Mouse (Mus musculus) neural tube, embryonic 10.5 days (tissue): ENCODE measurements around the gene Jsrp1.
"Not testable (repeated sequence)": the region's sequence is repeated elsewhere in the genome, so short reads cannot be mapped to it uniquely, and the experiment has no call there.

Experiments used
- DNase-seq: peaks from one replicate; pipeline ENCODE4 v3.0.0-alpha.2; 2017; ENCODE audit warnings: low spot score; ENCODE audit errors: extremely low spot score

The Jsrp1 gene

DNA sequence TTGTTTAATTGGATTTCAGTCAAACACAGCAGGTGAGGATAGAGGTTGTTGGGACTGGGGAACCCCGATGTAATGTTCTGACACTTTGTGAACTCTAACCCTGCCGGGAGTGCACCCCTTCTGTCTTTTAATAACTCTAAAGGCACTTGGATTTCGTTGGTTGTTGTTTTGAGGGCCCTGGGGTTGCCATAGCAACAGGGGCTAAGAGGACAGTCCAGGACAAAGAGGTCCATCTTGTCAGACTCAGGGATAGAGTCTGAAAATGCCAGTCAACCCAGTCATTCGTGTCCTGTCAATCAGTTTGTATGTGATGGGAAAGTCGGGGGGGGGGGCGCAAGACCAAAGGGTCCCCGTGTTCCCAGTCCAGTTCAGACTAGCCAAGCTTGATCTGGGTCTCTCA is 19.5 kb upstream of the Jsrp1 start:
- no peak for DNase-seq

DNA sequence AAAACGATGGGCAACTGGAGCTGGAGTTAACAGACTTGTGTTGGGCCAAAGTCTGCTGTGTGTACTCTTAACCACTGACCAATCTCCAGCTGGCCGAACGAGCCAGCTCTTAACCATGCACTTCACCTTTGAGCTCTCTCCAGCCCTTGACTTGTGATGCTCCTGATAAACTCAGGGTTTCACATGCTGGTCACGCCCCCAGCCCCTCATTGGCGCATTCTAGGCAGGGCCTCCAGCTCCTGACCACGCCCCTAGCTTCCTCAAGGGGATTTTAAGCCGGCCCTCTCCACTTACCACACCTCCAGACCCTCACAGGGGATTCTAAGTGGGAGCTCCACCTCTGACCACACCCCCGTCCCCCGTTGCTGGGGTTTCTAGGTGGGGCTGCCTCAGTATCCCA is 17.8 kb upstream of the Jsrp1 start:
- peak; percentile 67 for DNase-seq

DNA sequence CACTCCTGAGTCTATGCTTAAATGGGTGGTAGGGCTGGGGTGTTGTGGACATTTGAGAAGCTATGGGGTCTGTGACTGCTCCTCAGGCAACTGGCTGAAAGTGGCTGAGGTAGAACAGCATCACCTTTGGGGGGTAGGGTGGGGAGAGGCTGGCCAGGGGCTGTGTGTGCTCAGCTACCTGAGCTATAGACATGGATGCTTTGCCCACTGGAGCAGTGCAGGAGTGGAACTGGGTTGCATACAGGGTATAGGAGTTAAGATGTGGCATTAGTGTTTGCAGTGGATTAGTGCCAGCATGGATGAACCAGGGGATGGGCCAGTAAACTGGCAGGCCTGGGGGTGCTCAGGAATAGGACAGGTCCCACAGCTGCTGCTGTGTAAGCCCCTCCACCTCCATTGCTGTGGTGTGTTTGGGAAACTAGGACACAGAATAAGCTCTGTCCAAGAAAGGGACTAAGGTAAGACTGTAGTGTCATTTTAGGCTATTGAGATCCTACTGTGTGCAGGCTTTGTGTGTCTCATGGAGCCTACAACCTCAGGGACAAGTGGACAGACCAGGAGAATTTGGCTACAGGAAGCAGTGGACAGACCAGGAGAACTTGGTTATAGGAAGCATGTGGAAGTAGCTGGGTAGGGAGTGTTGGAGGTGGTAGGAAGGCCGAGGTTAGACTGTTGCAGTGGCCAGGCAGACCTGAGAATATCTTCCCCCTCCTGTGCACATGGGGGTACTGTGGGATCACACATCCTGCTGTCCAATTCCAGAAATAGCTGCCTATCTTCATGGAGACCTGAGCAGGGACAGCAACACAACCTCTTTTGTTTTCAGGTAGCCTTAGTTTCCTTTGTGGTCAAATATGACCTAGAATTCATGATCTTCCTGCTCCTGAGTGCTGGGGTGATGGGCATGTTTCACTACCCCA is 16.3 kb upstream of the Jsrp1 start:
- no peak for DNase-seq

DNA sequence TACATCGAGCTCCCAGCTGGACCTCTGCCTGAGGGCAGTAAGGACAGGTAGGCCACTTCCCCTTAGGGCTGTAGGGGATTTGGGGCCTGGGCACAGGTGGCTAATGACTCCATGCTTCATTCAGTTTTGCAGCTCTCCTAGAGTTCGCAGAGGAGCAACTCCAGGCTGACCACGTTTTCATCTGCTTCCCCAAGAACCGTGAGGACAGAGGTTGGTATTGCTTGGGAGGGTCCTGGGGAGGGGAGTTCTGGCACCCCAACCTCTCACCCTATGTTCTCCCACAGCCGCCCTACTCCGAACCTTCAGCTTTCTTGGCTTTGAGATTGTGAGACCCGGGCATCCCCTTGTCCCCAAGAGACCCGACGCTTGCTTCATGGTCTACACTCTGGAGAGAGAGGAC is 15.3 kb upstream of the Jsrp1 start:
- DNase-seq: not testable (repeated sequence)

DNA sequence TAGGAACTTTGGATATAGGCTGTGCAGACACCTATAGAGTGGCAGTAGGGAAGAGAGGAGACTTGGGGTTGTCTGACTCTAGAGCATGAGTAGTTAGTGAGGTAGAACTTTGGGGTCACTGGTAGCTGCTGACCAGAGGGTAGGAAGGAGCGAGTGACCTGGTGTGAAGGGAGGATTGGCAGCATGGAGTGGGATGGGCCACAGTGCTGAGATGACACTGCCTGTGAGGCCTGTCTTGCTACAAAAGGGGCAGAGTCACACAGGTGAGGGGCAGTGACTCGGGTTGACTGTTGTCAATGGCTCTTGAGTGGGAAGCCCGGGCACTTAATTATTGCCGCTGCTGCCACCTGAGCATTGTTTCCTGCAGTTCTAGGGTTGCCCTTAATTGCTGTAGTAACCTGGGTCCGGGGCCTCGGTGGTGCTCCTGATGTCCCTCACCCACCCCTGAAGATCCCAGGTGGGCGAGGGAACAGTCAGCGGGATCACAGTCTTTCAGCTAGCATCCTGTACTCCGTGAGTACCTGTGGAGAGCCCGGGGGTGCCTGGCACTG is 14.6 kb upstream of the Jsrp1 start:
- DNase-seq: no peak

DNA sequence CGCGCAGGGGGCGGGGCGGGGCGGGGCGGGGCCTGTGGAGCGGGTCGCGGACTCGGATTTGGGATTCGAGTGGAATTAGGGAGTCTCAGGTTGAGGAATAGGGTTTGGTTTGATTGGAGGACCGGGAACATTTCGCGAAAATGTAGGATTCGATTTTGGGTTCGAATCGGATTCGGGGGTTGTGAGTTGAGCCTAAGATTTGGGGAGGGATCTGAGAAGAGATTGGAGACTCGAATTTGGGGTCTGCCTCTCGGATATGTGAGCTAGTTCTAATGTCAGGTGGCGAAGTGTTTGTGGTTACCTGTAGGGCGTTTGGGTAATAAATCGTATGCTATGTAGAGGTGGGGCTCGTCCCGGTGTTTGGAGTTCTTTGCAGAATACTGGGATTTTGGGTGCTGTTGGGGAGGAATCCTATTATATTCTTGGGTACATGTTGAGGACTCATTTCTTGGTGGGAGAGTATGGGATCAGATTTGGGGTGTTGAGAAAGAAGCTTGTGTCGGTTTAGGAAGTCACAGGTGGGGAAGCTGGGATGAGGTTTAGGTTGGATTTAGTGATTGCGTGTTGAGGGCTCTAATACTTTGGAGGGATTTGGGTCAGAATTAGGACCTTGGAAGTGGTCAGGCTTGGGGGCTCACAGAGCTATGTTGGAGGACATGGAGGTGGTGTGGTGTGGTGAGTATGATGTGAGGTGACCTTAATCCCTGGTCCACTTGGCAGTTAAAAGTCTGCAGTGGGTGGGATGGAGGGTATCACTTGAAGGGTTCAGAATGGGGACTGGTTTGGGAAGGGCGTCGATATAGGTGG is 14.0 kb upstream of the Jsrp1 start:
- DNase-seq: no peak

DNA sequence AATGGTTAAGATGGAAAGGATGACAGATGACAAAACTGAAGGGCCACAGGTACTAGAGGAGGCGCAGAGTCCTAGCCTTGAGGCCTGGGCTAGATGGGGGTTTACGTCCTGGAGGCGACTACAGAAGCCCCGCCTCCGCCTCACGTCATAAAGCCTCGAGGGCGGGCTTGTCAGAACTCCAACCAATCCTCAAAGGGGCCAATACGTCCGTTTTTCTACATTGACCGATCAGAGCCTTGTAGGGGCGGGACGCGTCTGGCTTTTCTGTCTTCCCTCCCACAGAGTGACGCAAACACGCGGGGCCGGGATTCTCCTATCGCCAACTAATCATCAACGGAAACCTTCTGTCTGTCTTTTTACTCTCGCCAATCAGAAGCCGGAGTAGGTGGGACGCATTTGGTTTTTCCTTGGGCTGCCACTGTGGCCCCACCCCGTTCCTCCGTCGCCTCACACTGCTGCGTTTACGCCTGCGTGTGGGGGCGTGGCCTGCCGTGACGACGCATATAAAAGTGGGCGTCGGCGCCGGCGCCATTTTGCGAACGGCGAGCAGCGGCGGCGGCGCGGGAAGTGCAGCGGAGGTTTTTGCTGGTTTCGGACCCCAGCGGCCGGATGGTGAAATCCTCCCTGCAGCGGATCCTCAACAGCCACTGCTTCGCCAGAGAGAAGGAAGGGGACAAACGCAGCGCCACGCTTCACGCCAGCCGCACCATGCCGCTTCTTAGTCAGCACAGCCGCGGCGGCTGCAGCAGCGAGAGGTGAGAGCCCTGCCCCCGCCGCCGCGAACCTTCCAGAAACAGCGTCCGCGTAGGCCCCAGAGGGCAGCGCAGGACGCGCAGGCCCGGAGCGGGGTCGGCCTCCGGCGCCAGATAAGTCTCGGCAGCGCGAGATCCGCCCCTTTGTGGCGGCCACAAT is 13.1 kb upstream of the Jsrp1 start, which contains the start of gene Oaz1:
Oaz1 (plus strand) TSS at position 506 of the 912 bp plus-strand sequence.
- peak; percentile 97 for DNase-seq

DNA sequence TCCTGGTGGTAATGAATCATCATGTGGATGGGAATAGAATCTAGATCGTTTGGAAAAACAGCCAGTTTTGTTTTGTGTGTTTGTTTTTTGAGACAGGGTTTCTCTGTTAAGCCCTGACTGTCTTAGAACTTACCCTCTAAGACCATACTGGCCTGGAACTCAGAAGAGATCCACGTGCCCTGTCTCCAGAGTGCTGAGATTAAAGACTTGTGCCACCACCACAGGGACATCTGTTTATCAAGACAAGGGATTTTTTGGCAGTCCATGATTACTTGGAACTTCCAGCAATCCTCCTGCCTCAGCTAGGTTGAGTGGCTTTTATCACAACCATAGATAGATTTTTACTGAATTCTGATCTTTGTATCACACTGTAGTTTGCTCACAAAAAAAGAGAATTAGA is 11.5 kb upstream of the Jsrp1 start:
- no peak for DNase-seq

DNA sequence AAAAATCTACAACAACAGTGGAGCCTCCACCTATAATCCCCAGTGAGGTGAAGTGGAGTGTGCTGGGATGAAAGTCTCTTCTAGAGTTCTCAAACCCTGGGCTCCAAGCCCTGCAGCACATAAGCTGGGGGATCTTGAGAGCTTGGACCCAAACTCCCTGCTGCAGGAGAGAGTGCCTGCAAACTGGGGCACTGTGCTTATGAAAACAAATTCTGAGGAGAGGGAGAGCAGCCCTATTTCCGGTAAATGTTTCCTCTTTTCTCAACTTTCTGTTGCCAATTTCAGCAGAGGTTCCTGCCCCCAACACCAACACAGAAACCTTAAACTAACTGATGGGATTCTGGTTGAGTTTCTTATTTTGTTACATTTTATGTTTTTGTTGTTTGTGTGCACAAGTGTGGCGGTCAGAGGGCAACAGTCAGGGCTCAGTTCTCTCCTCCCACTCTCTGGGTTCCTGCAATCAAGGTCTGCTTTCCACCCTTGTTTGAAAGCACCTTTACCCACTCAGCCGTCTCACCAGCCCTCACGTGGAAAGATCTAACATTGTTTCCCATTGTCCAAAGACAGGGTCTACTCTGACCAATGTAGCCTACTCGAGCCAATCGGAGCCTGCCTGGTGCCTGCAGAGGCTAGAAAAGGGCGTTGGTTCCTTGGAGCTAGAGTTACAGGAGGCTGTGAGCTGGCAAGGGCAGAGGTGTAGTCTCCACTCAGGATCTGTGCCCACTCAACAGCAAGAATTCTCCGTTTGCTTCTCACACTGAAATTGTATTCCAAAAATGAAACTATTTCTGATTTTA is 10.7 kb upstream of the Jsrp1 start:
- DNase-seq: no peak

DNA sequence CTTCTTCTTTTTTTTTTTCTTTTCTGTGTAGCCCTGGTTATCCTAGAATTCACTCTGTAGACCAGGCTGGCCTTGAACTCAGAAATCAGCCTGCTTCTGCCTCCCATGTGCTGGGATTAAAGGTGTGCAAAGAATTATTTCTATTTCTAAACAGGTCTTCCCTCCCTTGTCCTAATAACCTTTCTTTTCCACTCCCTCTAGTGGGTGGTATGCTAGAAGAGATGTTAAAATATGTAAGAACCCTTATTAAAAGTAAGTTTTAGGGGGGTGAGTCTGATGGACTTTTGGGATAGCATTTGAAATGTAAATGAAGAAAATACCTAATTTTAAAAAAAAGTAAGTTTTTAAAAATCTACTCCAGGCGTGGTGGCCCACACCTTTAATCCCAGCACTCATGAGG is 10.0 kb upstream of the Jsrp1 start:
- no peak for DNase-seq

DNA sequence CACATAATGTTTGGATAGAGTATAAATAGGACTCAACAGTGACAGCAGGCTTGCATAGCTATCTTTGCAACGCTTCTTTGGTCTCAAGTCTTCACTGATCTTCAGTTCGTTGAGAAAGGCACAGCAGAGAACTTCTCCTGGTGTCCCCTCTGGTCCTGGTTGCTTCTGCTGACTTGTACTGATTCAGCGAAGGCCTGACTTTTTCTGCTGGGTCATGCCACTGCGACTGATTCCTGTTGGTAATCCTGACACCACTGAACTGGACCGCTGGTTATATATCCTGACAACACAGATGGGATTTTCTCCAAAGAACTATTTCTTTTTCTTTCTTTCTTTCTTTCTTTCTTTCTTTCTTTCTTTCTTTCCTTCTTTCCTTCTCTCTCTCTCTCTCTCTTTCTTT is 9.2 kb upstream of the Jsrp1 start:
- DNase-seq: no peak

DNA sequence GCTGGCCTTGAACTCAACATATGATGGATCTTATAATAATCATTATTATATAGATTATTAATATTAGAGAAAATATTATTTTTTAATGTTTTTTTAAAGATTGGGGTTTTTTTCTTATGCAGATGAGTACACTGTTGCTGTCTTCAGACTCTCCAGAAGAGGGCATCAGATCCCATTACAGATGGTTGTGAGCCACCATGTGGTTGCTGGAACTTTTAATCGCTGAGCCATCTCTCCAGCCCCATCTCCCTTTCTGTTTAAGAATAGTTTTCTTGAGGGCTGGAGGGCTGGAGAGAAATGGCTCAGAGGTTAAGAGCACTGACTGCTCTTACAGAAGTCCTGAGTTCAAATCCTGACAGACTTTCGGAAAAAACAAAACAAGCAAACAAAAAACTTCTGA is 8.7 kb upstream of the Jsrp1 start:
- DNase-seq: no peak

DNA sequence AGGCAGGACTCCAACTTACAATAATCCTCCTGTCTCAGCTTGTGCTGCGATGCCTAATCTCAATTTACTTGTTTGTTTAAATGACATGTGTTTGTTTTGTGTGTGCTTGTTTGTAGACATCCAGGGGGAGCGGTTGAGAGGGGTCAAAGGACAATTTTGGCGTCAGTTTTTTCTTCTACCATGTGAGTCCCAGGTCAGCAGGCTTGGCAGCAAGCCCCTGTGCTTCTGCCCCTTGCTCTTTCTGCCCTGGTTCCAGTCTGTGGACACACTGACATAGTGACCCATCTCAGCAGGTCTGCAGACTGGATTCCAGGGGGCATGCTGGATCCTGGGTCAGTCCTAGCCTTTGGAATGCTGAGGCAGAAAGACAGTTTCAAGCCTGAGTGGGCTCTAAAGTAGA is 6.1 kb upstream of the Jsrp1 start:
- no peak for DNase-seq

DNA sequence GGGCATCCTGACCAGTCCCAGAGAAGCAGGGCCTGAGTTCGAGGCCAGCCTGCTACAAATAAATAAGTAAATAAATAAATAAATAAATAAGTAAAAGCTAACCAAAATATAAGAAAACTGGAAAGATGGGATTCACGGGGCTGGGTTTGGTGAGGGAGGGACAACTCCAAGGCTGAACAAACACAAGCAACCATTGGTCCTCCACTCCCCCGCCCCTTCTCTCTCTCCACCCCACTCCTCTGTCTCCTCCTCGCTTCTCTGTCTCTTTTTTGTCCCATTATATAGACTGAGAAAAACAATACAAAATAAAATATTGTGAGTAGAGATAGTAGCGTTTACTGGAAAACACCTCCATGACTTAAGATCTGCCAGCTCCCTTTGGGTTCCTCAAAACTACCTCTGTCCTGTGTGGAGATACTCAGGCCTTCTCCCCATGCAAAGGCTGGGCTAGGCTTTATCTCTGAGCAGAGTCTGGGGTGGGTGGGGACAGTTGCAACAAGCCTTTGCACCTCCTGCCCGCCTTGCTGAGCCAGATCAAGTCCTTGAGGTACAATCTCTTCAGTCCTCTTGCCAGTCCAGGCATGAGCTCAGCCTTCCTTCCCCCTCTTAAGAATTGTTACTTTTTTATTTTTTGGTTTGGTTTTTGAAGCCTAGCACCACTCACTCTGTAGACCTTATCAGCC is 5.4 kb upstream of the Jsrp1 start:
- no peak for DNase-seq

DNA sequence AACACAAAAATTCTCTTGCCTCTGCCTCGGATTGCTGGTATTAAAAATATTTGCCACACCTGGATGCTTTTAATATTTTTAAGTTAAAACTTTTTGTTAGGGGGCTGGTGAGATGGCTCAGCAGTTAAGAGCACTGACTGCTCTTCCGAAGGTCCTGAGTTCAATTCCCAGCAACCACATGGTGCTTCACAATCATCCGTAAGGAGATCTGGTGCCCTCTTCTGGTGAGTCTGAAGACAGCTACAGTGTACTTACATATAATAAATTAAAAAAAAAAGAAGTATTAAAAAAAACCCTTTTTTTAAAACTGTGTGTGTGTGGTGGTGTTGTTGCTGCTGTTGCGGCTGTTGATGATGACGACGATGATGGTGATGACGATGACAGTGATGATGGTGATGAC is 4.7 kb upstream of the Jsrp1 start:
- DNase-seq: not testable (repeated sequence)

DNA sequence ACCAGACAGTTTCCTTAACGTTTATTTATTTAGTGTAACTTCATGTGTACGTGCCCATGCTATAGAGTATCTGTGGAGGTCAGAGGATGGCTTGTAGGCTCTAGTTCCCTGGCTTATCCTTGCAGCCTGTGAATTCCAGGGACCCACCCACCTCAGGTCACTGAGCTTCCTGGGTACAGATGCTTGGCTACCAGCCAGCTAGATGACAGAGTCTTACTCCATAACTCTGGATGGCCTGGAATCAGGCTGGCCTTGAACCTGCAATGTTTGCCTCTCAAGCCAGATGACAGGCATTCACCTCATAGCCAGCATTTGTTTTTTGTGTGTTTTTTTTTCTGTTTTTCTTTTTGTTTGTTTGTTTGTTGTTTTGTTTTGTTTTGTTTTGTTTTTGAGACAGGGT is 3.9 kb upstream of the Jsrp1 start:
- no peak for DNase-seq

DNA sequence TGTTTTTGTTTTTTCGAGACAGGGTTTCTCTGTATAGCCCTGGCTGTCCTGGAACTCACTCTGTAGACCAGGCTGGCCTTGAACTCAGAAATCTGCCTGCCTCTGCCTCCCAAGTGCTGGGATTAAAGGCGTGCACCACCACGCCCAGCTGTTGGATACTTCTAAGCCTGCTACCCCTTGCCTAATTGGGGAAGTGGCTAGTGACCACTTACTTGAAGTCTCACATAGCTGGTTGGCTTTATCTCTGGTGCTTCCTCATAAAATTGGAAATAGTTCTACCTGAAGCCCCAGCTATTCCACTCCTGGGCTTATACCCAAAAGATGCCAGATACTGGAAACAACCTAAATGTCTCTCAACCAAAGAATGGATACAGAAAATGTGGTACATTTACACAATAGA is 3.0 kb upstream of the Jsrp1 start:
- not testable (repeated sequence) for DNase-seq

DNA sequence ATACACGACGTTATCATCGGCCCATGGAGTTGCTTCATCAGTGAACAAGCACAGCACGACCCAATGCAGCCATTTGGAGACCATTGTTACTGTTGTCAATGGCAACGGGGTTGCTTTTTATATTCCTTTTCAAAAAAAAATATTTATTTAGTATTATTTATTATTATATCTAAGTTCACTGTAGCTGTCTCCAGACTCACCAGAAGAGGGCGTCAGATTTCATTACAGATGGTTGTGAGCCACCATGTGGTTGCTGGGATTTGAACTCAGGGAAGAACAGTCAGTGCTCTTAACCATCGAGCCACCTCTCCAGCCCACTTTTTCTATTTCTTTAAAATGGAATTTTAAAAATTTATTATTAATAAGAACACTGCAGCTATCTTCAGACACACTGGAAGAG is 1.5 kb upstream of the Jsrp1 start:
- no peak for DNase-seq

DNA sequence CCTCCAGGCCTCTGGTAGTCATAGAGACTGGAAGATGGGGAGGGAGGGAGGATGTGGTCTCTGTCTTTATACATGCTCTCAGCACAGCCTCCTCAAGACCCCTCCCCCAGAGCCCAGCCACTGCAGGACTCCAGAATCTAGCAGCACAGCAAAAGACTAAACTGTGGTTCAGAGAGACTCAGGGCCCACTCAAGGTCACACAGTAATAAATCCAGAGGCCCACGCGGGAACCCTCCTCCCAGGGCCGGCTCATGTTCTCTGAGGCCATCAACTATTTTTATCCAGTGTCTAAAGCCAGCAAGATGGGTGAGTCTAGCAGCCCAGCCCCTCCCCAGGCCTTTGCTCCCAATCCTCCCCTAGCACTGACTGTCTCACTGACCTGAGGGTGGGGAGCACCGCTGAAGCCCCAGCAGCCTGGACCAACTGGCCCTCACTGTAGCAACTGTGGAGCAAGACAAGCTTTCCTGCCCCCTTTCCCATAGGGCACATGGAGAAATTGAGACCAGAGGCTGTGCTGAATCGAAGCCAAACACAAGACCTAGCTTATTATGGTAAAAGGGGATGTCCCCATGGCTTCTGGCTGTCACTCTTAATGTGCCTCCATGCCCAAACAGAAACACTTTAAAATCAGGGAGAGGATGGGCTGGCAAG is 782 bp downstream of the Jsrp1 start:
- no peak for DNase-seq
